Mouse (Mus musculus): ENCODE data around the gene Chml. TPM values are rescaled to one million over a fixed set of nuclear protein-coding genes. Genes with fewer than 3 reads are reported as not detected.

Gene Chml
- 1.5 and 2.6 TPM in 2 replicates for polyA plus RNA-seq (2011; ENCODE audit: insufficient read depth, insufficient read length, low replicate concordance, missing spikeins)

- no peaks in the 10 kb centered on the region for H3K4me1 ChIP-seq (ENCODE audit: control insufficient read depth, insufficient read depth, low read length)
- peak within 1 kb of the TSS; percentile 82; the same call in 1 of the 2 replicates for H3K27ac ChIP-seq (ENCODE audit: control insufficient read depth, insufficient read depth, low read depth, low read length, poor library complexity)
- under 1% methylated on average over 73 of the region's 73 CpGs for WGBS
- TF ChIP-seq POLR2A (IDR thresholded peaks at IDR 0.05; ENCODE audit: borderline replicate concordance, control insufficient read depth, low read depth, low read length) (peak; percentile 86; the same call in 1 of the 2 replicates), CTCF (IDR thresholded peaks at IDR 0.05; ENCODE audit: control insufficient read depth, insufficient read depth, low read length) (no peak)
- H3K4me3 ChIP-seq (replicated peaks; ENCODE audit: control insufficient read depth, low read depth, low read length), result peak within 1 kb of the TSS; percentile 94
Measured at GRCm38 (mm10) chr1:175692246-175692996, at the start of gene Chml, which contains the start of gene Opn3. Gene Chml, minus strand, starts transcription at chr1:175692901. Gene Opn3, minus strand, starts transcription at chr1:175692776.

- TF ChIP-seq POLR2A (IDR thresholded peaks at IDR 0.05; ENCODE audit: borderline replicate concordance, control insufficient read depth, low read depth, low read length), result no peak
- no peak for TF ChIP-seq CTCF (IDR thresholded peaks at IDR 0.05; ENCODE audit: control insufficient read depth, insufficient read depth, low read length)
Measured at GRCm38 (mm10) chr1:175725771-175726170, 33.1 kb upstream of the Chml start.

GRCm38 (mm10) chr1:175716832-175717231 is 24.1 kb upstream of the Chml start:
- H3K4me3 ChIP-seq (replicated peaks; ENCODE audit: control insufficient read depth, low read depth, low read length), result no peak overlapping the region
- WGBS, result 85% methylated on average over 9 of the region's 9 CpGs
- TF ChIP-seq POLR2A (IDR thresholded peaks at IDR 0.05; ENCODE audit: borderline replicate concordance, control insufficient read depth, low read depth, low read length), result no peak
- TF ChIP-seq CTCF (IDR thresholded peaks at IDR 0.05; ENCODE audit: control insufficient read depth, insufficient read depth, low read length), result no peak
- H3K4me1 ChIP-seq (ENCODE audit: control insufficient read depth, insufficient read depth, low read length), result no peaks in the 10 kb centered on the region
- H3K27ac ChIP-seq (ENCODE audit: control insufficient read depth, insufficient read depth, low read depth, low read length, poor library complexity), result no peak overlapping the region

More at GRCm38 (mm10) chr1:175725771-175726170, 33.1 kb upstream of the Chml start:
- Histone ChIP-seq H3K4me3 (replicated peaks; ENCODE audit: control insufficient read depth, low read depth, low read length) (no peak overlapping the region), H3K4me1 (ENCODE audit: control insufficient read depth, insufficient read depth, low read length) (no peaks in the 10 kb centered on the region), H3K27ac (ENCODE audit: control insufficient read depth, insufficient read depth, low read depth, low read length, poor library complexity) (no peak overlapping the region)
- WGBS, result 44% methylated on average over 7 of the region's 7 CpGs

- Histone ChIP-seq H3K4me1 (ENCODE audit: control insufficient read depth, insufficient read depth, low read length) (no peaks in the 10 kb centered on the region), H3K27ac (ENCODE audit: control insufficient read depth, insufficient read depth, low read depth, low read length, poor library complexity) (no peak overlapping the region), H3K4me3 (replicated peaks; ENCODE audit: control insufficient read depth, low read depth, low read length) (no peak overlapping the region)
- TF ChIP-seq POLR2A (IDR thresholded peaks at IDR 0.05; ENCODE audit: borderline replicate concordance, control insufficient read depth, low read depth, low read length) (no peak), CTCF (IDR thresholded peaks at IDR 0.05; ENCODE audit: control insufficient read depth, insufficient read depth, low read length) (no peak)
- WGBS, result 66% methylated on average over 11 of the region's 11 CpGs
Measured at GRCm38 (mm10) chr1:175712338-175712909, 19.7 kb upstream of the Chml start.

GRCm38 (mm10) chr1:175708013-175708412 is 15.3 kb upstream of the Chml start:
- TF ChIP-seq POLR2A (IDR thresholded peaks at IDR 0.05; ENCODE audit: borderline replicate concordance, control insufficient read depth, low read depth, low read length), result no peak
- no peak for TF ChIP-seq CTCF (IDR thresholded peaks at IDR 0.05; ENCODE audit: control insufficient read depth, insufficient read depth, low read length)
- Histone ChIP-seq H3K4me3 (replicated peaks; ENCODE audit: control insufficient read depth, low read depth, low read length) (no peak overlapping the region), H3K27ac (ENCODE audit: control insufficient read depth, insufficient read depth, low read depth, low read length, poor library complexity) (no peak overlapping the region), H3K4me1 (ENCODE audit: control insufficient read depth, insufficient read depth, low read length) (no peaks in the 10 kb centered on the region)

- 52% methylated on average over 5 of the region's 5 CpGs for WGBS
- no peak overlapping the region for H3K27ac ChIP-seq (ENCODE audit: control insufficient read depth, insufficient read depth, low read depth, low read length, poor library complexity)
- no peaks in the 10 kb centered on the region for H3K4me1 ChIP-seq (ENCODE audit: control insufficient read depth, insufficient read depth, low read length)
- TF ChIP-seq CTCF (IDR thresholded peaks at IDR 0.05; ENCODE audit: control insufficient read depth, insufficient read depth, low read length), result no peak
- TF ChIP-seq POLR2A (IDR thresholded peaks at IDR 0.05; ENCODE audit: borderline replicate concordance, control insufficient read depth, low read depth, low read length), result no peak
- H3K4me3 ChIP-seq (replicated peaks; ENCODE audit: control insufficient read depth, low read depth, low read length), result no peak overlapping the region
Measured at GRCm38 (mm10) chr1:175707599-175707998, 14.9 kb upstream of the Chml start.

- no peaks in the 10 kb centered on the region for H3K4me1 ChIP-seq (ENCODE audit: control insufficient read depth, insufficient read depth, low read length)
- WGBS, result 64% methylated on average over 4 of the region's 4 CpGs
- TF ChIP-seq POLR2A (IDR thresholded peaks at IDR 0.05; ENCODE audit: borderline replicate concordance, control insufficient read depth, low read depth, low read length), result no peak
- no peak for TF ChIP-seq CTCF (IDR thresholded peaks at IDR 0.05; ENCODE audit: control insufficient read depth, insufficient read depth, low read length)
- H3K27ac ChIP-seq (ENCODE audit: control insufficient read depth, insufficient read depth, low read depth, low read length, poor library complexity), result no peak overlapping the region
- no peak overlapping the region for H3K4me3 ChIP-seq (replicated peaks; ENCODE audit: control insufficient read depth, low read depth, low read length)
Measured at GRCm38 (mm10) chr1:175701145-175701544, 8.4 kb upstream of the Chml start.

GRCm38 (mm10) chr1:175699796-175700195 is 7.1 kb upstream of the Chml start:
- WGBS, result 19% methylated on average over 4 of the region's 4 CpGs
- Histone ChIP-seq H3K4me3 (replicated peaks; ENCODE audit: control insufficient read depth, low read depth, low read length) (no peak overlapping the region), H3K4me1 (ENCODE audit: control insufficient read depth, insufficient read depth, low read length) (no peaks in the 10 kb centered on the region), H3K27ac (ENCODE audit: control insufficient read depth, insufficient read depth, low read depth, low read length, poor library complexity) (no peak overlapping the region)
- TF ChIP-seq CTCF (IDR thresholded peaks at IDR 0.05; ENCODE audit: control insufficient read depth, insufficient read depth, low read length), result no peak
- no peak for TF ChIP-seq POLR2A (IDR thresholded peaks at IDR 0.05; ENCODE audit: borderline replicate concordance, control insufficient read depth, low read depth, low read length)

Measured in bone marrow, adult 2 months (tissue).